Mouse (Mus musculus): ENCODE measurements around the gene Polg.

The Polg gene

DNA sequence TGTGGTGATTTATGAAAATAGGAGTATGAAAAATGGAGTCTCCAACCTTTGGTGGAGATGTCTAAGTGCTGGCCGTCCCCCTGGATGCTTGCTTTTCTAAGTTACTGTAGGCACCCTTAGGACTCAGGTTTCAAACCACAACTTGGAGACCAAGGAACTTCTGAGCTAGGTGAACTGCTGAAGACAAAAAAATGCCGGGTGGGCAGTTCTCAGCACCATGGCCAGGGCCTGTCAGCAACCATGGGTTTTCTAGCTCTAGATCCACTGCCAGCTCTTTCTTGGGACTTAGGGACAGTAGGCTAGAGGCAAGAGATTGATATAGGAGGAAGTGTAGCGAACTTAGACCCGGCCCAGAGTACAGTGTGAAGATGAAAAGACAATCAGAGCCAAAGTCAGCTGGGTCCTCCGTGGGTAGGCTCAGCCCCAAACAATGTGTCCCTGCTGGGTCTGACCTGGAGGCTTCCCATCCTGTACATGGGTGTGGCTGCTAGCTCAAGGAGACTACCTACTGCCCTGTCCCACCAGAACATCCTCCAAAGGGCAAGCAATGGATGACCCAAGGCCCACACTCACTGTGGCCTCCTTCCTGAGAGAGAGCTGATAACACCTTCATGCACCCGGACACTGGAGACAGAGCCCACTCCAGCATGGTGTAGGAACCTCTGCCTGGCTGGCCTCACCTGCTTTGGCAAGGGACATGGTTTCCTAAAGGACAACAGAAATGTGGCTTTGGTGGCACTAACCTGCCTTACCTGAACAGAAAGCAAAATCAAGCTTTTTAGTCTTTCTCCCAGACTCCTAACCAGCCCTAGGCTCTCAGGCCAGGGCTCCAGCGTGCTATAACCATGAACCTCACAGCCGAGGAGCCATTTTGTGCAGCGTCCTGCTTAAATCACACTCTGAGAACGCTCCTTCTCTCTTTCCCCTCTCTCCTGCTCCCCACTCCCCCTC, 36.3 kb upstream of the Polg start:
- no peak for DNase-seq

GRCm38 (mm10) chr7:79501581-79502031, 35.4 kb upstream of the Polg start:
- DNase-seq: peak; percentile 58

- DNase-seq: peak; percentile 56
Measured at GRCm38 (mm10) chr7:79500681-79501306, 34.6 kb upstream of the Polg start.

DNA sequence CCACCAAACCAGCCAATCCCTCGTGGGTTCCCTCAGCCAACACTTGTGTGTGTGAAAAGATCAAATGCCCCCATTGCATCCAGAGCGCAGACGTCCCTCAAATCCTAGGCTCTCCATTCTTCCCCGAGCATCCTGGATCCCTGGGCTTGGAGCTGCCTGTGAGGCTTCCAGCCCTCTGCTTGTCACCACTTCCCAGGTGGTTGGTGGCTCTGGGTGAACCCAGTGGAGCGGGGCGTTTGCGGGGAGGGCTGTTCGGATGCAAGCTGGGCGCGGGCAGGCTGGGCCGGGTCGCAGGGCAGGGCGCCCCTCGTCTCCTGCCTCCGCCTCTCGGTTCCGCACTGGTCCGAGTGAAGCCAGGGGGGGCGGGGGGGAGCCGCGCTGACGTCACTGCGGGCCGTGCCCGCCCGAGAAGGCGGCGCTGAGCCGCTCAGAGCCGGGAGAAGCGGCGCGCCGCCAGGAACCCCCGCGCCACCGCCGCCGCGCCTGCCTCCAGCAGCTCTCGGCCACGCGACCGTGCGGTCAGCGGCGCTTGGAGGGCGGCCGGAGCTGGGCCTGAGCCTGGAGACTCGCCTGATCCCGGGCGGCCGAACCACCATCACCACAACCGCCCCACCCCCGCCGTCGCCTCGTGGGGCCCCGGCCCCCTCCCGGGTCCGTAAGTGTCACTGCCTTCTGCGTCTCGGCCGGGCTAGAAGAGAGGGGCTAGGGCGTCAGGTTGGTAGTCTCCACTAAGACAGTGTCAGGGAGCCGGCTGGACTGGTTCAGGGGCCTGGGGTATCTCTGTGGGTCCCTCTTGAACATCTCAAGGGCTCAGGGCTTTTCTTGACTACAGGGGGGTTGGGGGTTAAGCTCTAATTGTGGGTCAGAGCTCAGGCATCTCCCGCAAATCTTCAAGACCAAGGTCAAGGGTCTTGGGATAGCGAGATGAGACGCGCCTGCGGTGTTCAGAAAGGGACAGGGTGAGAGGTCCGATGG, 33.7 kb upstream of the Polg start:
- peak; percentile 85 for DNase-seq

- DNase-seq: peak; percentile 49
Measured at GRCm38 (mm10) chr7:79498965-79499595, 32.9 kb upstream of the Polg start.

GRCm38 (mm10) chr7:79498356-79498755, 32.2 kb upstream of the Polg start:
- no peak for DNase-seq

GRCm38 (mm10) chr7:79497701-79498115, 31.5 kb upstream of the Polg start:
- DNase-seq: peak; percentile 25

- no peak for DNase-seq
Measured at GRCm38 (mm10) chr7:79496816-79497328, 30.7 kb upstream of the Polg start.

GRCm38 (mm10) chr7:79495988-79496815, 30.0 kb upstream of the Polg start:
- peak; percentile 91 for DNase-seq

DNA sequence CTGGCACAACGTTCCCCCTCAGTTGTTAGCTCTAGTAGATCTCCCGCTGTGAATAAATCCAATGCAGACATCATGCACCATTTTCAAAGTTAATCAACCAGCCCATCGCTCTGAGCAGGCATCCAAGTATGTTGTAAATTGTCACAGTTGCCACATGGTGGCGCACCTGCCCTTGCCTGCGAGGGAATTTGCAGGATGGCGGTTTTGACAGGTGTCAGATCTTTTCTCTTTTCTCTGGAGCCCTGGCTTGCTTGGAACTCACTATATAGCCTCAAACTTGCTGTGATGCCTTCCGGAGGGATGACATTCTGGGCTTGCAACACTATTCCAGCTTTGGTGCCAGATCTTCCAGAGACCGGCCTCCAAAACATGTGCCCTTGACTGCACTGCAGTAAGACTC, 27.8 kb upstream of the Polg start:
- peak; percentile 74 for DNase-seq

GRCm38 (mm10) chr7:79486528-79486927, 20.4 kb upstream of the Polg start:
- peak; percentile 85 for DNase-seq

DNA sequence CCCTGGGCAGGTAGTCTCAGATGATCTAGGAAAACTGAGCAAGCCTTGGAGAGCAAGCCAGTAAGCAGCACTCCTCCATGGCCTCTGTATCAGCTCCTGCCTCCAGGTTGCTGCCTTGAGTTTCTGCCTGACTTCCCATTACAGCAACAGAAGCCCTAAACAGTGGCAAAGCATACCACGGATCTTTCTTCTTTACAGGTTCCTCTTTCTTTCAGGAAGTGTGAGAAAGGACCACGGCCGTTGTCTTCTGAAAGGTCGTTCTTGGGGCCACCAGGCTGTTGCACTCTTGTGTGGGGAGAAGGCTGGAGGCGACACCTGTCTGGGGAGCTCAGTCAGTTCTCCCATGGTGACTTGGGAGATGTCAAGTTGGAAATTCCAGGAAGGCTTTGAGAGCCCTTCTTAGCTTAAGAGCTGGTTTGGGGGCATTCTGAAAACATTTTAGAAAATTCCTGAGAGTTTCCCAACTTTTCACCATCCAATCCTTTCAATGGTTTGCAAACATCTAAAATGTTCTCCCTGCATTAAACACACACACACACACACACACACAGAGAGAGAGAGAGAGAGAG, 8.8 kb upstream of the Polg start:
- no peak for DNase-seq

DNA sequence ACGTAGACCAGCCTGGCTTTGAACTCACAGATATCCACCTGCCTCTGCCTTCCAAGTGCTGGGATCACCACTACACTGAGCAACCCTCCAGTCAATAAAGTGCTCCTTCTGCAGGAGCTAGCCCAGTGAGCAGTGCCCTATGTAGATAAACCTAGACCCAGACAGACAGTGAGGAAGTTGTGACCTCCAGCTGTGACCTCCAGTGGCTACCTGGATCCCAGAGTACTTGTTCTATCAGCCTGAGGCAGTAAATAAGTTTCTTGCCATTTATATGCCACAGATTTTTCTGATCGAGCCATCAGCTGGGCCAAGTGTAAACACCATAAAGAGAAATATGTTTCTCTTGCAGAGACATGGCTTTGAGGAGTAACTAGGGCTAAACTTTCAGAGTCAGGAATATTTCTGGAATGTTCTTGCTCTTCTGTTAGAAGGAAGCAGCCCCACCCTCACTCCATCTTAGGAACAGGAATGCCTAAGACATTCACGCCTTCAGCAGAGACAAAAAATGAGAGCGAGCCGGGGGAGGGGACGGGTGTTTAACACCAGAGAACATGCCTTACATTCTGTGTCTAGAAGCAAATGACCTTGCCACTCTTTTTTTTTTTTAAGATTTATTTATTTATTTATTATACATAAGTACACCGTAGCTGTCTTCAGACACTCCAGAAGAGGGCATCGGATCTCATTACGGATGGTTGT, 7.5 kb upstream of the Polg start:
- no peak for DNase-seq

- DNase-seq: no peak
Measured at GRCm38 (mm10) chr7:79472792-79473191, 6.6 kb upstream of the Polg start.

- DNase-seq: no peak
Measured at GRCm38 (mm10) chr7:79471436-79471835, 5.3 kb upstream of the Polg start.

- no peak for DNase-seq
Measured at GRCm38 (mm10) chr7:79470718-79471117, 4.6 kb upstream of the Polg start.

- no peak for DNase-seq
Measured at GRCm38 (mm10) chr7:79469766-79470165, 3.6 kb upstream of the Polg start.

DNA sequence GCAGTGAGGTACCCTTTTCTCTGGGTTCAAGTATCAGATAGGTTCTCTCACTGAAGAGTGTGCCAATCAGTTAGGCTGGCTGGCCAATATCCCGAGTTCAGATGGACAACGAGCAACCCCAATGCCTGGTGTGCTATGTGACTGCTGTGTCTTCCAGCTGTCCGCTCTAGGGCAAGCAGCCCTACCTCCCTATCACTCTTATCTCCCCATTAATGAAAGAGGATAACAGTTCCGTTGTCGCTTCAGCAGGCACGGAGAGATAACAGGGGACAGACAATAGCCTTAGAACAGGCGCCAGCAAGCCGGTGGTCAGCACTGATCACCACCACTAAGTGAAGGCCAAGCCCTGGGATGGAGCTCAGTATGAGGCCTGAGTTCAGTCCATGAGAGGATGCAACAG, 2.8 kb upstream of the Polg start:
- no peak for DNase-seq

- no peak for DNase-seq
Measured at GRCm38 (mm10) chr7:79467951-79468350, 1.8 kb upstream of the Polg start.

DNA sequence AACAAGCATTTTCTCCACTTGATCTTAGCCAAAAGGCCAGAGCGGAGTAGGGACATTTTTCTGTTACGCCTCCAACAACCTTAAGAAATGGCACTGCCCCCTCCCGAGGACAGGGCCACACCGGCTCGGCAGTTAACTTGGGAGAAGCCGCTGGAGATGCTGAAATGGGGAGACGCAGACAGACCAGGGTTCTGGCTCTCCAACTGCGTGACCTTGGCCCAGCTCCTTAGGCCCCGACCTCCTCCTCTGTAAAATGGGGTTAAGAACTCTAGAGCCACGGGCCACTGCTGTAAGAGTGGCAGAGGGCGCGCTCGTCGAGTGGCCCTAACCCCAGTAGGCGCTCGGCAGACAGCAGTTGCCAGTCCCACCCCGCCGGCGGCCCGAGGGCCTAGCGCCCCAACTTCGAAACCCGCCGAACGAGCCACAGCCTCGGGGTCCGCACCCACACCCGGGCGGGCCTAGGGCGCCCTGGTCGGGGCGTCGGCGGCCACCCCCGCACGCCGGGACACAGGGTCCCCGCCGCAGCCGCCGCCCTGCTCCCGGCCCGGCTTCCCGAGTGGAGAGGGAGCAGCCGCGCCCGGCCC, 609 bp downstream of the Polg start:
- DNase-seq: no peak

Data from right cerebral cortex, postnatal 25 days (tissue).